Mouse (Mus musculus) stomach, embryonic 14.5 days (tissue): ENCODE measurements at regions not wholly inside any gene's neighbourhood (a gene's known extent, or its start where the extent isn't known, plus 50 kb on each side); places are given as distances from the start of the nearest gene placed in this dataset. TPM values are rescaled to one million over a fixed set of nuclear protein-coding genes. Genes with fewer than 3 reads are reported as not detected.

ENCODE experiments used
- ATAC-seq: fragments of 200-750 bp; cut with Nextera tagmentation; 2 replicates; pipeline ENCODE4 v1.8.0; 2017; ENCODE audit warnings: low read depth, moderate TSS enrichment; ENCODE audit not compliant: insufficient number of reproducible peaks, insufficient read depth, low FRiP score
- H3K27ac ChIP-seq: fragments of 300-500 bp; sonication (generic); 2 replicates; pipeline ENCODE4 v1.5.1; 2014; ENCODE audit warnings: mild to moderate bottlenecking, low read length, moderate library complexity, mixed read lengths
- H3K27me3 ChIP-seq: fragments of 300-500 bp; sonication (generic); 2 replicates; pipeline ENCODE4 v1.6.1; 2014; ENCODE audit warnings: low read length, control low read depth, mixed read lengths; ENCODE audit not compliant: control insufficient read depth, insufficient read depth
- H3K36me3 ChIP-seq: fragments of 300-500 bp; sonication (generic); 2 replicates; pipeline ENCODE4 v1.6.1; 2014; ENCODE audit warnings: mild to moderate bottlenecking, control low read depth, low read length, moderate library complexity, mixed read lengths; ENCODE audit not compliant: control insufficient read depth, insufficient read depth
- H3K4me1 ChIP-seq: fragments of 300-500 bp; sonication (generic); 2 replicates; pipeline ENCODE4 v1.6.1; 2014; ENCODE audit warnings: low read length, control low read depth, mixed read lengths; ENCODE audit not compliant: control insufficient read depth, insufficient read depth
- H3K4me2 ChIP-seq: fragments of 300-500 bp; sonication (generic); replicated peaks from 2 replicates; pipeline ENCODE4 v1.6.1; 2014; ENCODE audit warnings: low read depth, low read length, control low read depth
- H3K4me3 ChIP-seq: fragments of 300-500 bp; sonication (generic); 2 replicates; pipeline ENCODE4 v1.5.1; 2014; ENCODE audit warnings: low read depth, low read length, control low read depth
- H3K9ac ChIP-seq: fragments of 300-500 bp; sonication (generic); replicated peaks from 2 replicates; pipeline ENCODE4 v1.6.1; 2014; ENCODE audit warnings: low read depth, mild to moderate bottlenecking, control low read depth, low read length, moderate library complexity, mixed read lengths
- H3K9me3 ChIP-seq: fragments of 300-500 bp; sonication (generic); 2 replicates; pipeline ENCODE4 v1.6.1; 2016; ENCODE audit warnings: low read depth, low read length, control low read depth; ENCODE audit not compliant: control insufficient read depth
- WGBS: fragments of 180-500 bp; shearing (Covaris S2); extraction: QIAGEN DNeasy Blood & Tissue Kit; methylation state at CpG from one replicate; pipeline ENCODE4 v1.1.7; 2014; 5-methylcytosine and 5-hydroxymethylcytosine counted together
- microRNA-seq: library from miRNA; unstranded; fragments of <30 nt; microRNA quantifications from one replicate; pipeline ENCODE4, GENCODE M21; 2016

DNA sequence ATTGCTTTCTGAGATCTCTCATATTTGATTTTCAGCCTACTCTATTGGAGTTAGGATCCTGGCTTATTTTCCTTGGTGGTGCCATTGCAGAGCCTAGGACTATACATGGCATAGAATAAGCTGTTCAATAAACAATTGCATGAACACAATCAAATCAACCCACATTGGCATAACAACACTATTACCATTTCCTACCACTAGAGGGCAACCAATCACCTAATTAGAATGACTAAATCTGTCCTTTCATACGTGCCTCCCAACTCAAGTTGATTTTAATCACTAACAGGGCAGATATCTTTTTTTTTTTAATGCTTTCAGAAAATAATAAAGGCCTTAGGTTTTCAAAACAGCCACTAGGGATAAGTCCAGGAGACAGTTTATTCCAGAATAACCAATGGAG is 75.6 kb upstream of the Tmem260 start:
- Histone ChIP-seq H3K9ac (no peak overlapping the region), H3K4me3 (no peak overlapping the region), H3K4me1 (no peaks in the 10 kb centered on the region), H3K27ac (no peak overlapping the region), H3K36me3 (no peaks in the 10 kb centered on the region), H3K4me2 (no peak overlapping the region), H3K9me3 (no peaks in the 10 kb centered on the region), H3K27me3 (0 out of 2 replicates have a peak, but pooled peaks cover 5% of the 10 kb centered on the region)
- WGBS, result 0% methylated on average over 1 of the region's 1 CpGs
- ATAC-seq, result no peak

DNA sequence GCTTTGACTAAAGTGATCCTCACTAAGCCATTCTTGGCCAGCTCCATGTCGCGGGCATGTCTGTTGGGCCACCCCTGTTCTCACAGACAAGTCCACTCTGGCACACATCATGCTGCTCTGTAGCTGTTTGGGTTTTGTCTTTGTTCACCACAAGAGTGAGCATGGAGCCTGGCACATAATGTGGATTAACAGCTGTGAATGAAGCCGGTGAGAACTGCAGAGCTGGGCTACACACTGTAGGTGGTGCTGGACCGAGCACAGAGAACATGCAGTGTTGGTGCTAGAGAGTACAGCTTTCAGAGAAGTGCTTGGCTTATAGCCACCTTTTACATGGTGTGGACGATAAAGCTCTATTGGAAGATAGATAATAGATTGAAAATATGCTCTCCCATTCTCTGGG is 74.2 kb upstream of the Tmem260 start:
- Histone ChIP-seq H3K4me1 (no peaks in the 10 kb centered on the region), H3K27me3 (0 out of 2 replicates have a peak, but pooled peaks cover 5% of the 10 kb centered on the region), H3K4me3 (no peak overlapping the region), H3K36me3 (no peaks in the 10 kb centered on the region), H3K27ac (no peak overlapping the region), H3K9me3 (no peaks in the 10 kb centered on the region), H3K9ac (no peak overlapping the region), H3K4me2 (no peak overlapping the region)
- WGBS, result 63% methylated on average over 5 of the region's 5 CpGs
- ATAC-seq, result 0 out of 2 replicates have a peak, but pooled peaks have one; percentile 37

DNA sequence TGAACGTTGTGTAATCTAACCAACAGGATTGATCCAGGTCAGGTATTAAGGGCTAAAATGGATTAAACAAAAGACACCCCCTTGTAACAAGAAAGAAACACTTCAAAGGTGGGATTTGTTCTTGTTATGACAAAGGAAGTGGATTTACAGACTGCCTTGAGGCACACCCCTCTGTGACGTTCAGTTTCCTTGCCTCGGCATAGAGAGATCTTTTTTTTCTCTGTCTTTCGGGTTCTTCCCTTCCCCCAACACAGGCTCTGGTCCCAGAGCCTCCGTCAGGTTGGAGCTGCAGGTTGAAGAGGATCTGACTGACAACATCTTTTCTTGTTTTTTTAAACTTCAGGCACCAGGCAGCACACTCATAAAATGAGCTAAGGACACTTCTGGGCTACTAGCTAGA is 69.8 kb upstream of the Tmem260 start:
- no peak overlapping the region for H3K4me3 ChIP-seq
- ATAC-seq, result no peak
- H3K9me3 ChIP-seq, result no peaks in the 10 kb centered on the region
- H3K9ac ChIP-seq, result no peak overlapping the region
- H3K36me3 ChIP-seq, result no peaks in the 10 kb centered on the region
- no peak overlapping the region for H3K27ac ChIP-seq
- no peaks in the 10 kb centered on the region for H3K4me1 ChIP-seq
- no peak overlapping the region for H3K4me2 ChIP-seq
- 22% methylated on average over 5 of the region's 5 CpGs for WGBS
- no peaks in the 10 kb centered on the region for H3K27me3 ChIP-seq

Small RNAs in the stretch of these regions (microRNA-seq; reads per million reads assigned to microRNA genes)
- gene Gm23881, result not detected
